8 mouse cellular contexts compared by ENCODE assay signal in the genomic region with DNA sequence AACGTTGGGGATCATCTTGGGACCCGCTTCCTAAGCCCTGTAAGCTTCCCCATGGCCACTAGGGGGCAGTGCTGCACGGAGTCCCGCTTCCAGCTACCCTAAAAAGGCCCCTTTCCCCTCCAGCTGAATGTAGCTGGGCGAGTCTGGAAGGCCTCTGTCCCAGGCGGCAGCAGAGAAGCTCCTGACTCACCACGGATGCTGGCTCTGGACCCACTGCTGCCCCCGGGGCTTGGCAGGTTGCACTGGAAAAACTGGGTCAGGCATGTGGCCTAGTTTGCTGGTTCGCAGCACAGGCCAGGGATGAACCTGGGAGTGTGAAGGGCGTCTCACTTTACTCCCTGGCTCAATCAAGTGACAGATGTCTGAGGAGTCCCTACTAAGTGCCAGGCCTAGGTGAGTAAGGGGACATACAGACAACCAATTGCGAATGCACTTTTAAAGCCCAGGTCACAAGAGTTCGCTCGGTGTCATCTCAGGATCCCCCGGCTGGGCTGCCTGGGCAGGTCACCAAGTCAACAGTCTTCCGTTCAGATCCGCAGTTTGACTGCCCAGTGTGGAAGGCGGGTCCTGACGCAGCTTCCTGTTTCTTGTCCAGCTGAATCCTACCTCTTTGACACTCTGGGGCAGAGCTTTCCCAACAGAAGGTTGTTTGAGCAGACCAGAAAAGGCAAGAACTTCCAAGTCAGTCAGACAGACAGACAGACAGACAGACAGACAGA. TPM values are rescaled to one million over a fixed set of nuclear protein-coding genes. Genes with fewer than 3 reads are reported as not detected.
DNase-seq lines count a peak whose midpoint lies in the region; ATAC-seq and TF ChIP-seq lines count a peak whose summit lies in the region.

No protein-coding gene starts in this region.

- ATAC-seq in embryonic facial prominence, embryonic 12.5 days (ENCODE audit: insufficient number of reproducible peaks, insufficient read depth, low FRiP score, low TSS enrichment), result peak; percentile 76; the same call in 1 of the 2 replicates
- ATAC-seq in kidney, embryonic 14.5 days (ENCODE audit: low FRiP score, low TSS enrichment), result peak; percentile 77
- peak; percentile 85 for ATAC-seq in limb, embryonic 15.5 days (ENCODE audit: insufficient number of reproducible peaks, low FRiP score, low TSS enrichment, low read depth)
- peak; percentile 49 for ATAC-seq in midbrain, postnatal 0 days (ENCODE audit: low FRiP score)

- peak; percentile 98 for DNase-seq in 3T3-L1 (ENCODE audit: low read depth, low spot score)
- peak; percentile 93 for DNase-seq in adrenal gland, postnatal 25 days
- peak; percentile 94 to 95 for DNase-seq in heart, adult 2 months
- peak; percentile 86 for DNase-seq in midbrain, postnatal 0 days (ENCODE audit: low spot score)
- DNase-seq in spleen, postnatal 10 days (ENCODE audit: low spot score in 2 of 2), result peak; percentile 80 to 89

- no peak overlapping the region for H3K4me3 ChIP-seq in embryonic facial prominence, embryonic 12.5 days
- peak overlapping the region; percentile 13; the same call in 1 of the 2 replicates for H3K4me3 ChIP-seq in heart, adult 2 months
- no peak overlapping the region for H3K4me3 ChIP-seq in kidney, embryonic 14.5 days (ENCODE audit: low read length)
- H3K4me3 ChIP-seq in limb, embryonic 15.5 days, result no peak overlapping the region
- H3K4me3 ChIP-seq in midbrain, postnatal 0 days (ENCODE audit: low read depth, low read length), result no peak overlapping the region

- H3K27ac ChIP-seq in embryonic facial prominence, embryonic 12.5 days, result no peak overlapping the region
- H3K27ac ChIP-seq in heart, adult 2 months, result peak overlapping the region; percentile 82
- peak overlapping the region; percentile 77 for H3K27ac ChIP-seq in kidney, embryonic 14.5 days (ENCODE audit: low read depth, low read length)
- H3K27ac ChIP-seq in limb, embryonic 15.5 days, result peak overlapping the region; percentile 84
- H3K27ac ChIP-seq in midbrain, postnatal 0 days (ENCODE audit: low read depth, low read length), result no peak overlapping the region

- H3K79me2 ChIP-seq in heart, adult 2 months (replicated peaks; ENCODE audit: control insufficient read depth, insufficient read depth, low read length), result no peaks in the 10 kb centered on the region

- 0 out of 2 replicates have a peak overlapping the region, but pooled peaks have one; percentile 3 for H3K4me2 ChIP-seq in embryonic facial prominence, embryonic 12.5 days (replicated peaks)
- peak overlapping the region; percentile 21; the same call in 1 of the 2 replicates for H3K4me2 ChIP-seq in kidney, embryonic 14.5 days (replicated peaks; ENCODE audit: low read depth, low read length)
- peak overlapping the region; percentile 34 for H3K4me2 ChIP-seq in limb, embryonic 15.5 days
- no peak overlapping the region for H3K4me2 ChIP-seq in midbrain, postnatal 0 days (ENCODE audit: low read depth, low read length, poor library complexity, severe bottlenecking)

- WGBS in embryonic facial prominence, embryonic 12.5 days, result 35% methylated on average over 18 of the region's 18 CpGs
- 7% methylated on average over 18 of the region's 18 CpGs for WGBS in heart, adult 2 months
- WGBS in kidney, embryonic 14.5 days, result 23% methylated on average over 18 of the region's 18 CpGs
- 30% methylated on average over 18 of the region's 18 CpGs for WGBS in limb, embryonic 15.5 days
- WGBS in midbrain, postnatal 0 days, result 41% methylated on average over 18 of the region's 18 CpGs

- no peaks in the 10 kb centered on the region for H3K36me3 ChIP-seq in embryonic facial prominence, embryonic 12.5 days
- no peaks in the 10 kb centered on the region for H3K36me3 ChIP-seq in heart, adult 2 months (ENCODE audit: control insufficient read depth, insufficient read depth, low read length)
- no peaks in the 10 kb centered on the region for H3K36me3 ChIP-seq in kidney, embryonic 14.5 days (ENCODE audit: control insufficient read depth, insufficient read depth, low read length)
- no peaks in the 10 kb centered on the region for H3K36me3 ChIP-seq in limb, embryonic 15.5 days
- H3K36me3 ChIP-seq in midbrain, postnatal 0 days (ENCODE audit: insufficient read depth, low read length), result no peaks in the 10 kb centered on the region

- peaks cover 10% of the 10 kb centered on the region; the same call in 1 of the 2 replicates for H3K4me1 ChIP-seq in embryonic facial prominence, embryonic 12.5 days
- peaks cover 7% of the 10 kb centered on the region for H3K4me1 ChIP-seq in heart, adult 2 months (ENCODE audit: control insufficient read depth, insufficient read depth, low read length)
- H3K4me1 ChIP-seq in kidney, embryonic 14.5 days (ENCODE audit: control insufficient read depth, insufficient read depth, low read length), result peaks cover 27% of the 10 kb centered on the region
- H3K4me1 ChIP-seq in limb, embryonic 15.5 days, result peaks cover 28% of the 10 kb centered on the region
- H3K4me1 ChIP-seq in midbrain, postnatal 0 days (ENCODE audit: insufficient read depth, low read length), result no peaks in the 10 kb centered on the region

- intact Hi-C loops in heart, adult 2 months (cut with DNase I), result loop anchor here (1.0 to 2.0 kb wide), 4 partner anchors 30 to 174 kb away; a partner anchor contains a TSS

- no peak overlapping the region; the same call in 1 of the 2 replicates for H3K9ac ChIP-seq in embryonic facial prominence, embryonic 12.5 days
- peak overlapping the region; percentile 8; the same call in 1 of the 2 replicates for H3K9ac ChIP-seq in heart, adult 2 months (ENCODE audit: low read depth, low read length)
- peak overlapping the region; percentile 23; the same call in 1 of the 2 replicates for H3K9ac ChIP-seq in kidney, embryonic 14.5 days (ENCODE audit: low read depth, low read length)
- no peak overlapping the region for H3K9ac ChIP-seq in limb, embryonic 15.5 days
- no peak overlapping the region for H3K9ac ChIP-seq in midbrain, postnatal 0 days (replicated peaks; ENCODE audit: low read length, poor library complexity, severe bottlenecking)

- peak; percentile 95; the same call in 1 of the 2 replicates for TF ChIP-seq CTCF in heart, adult 2 months (IDR thresholded peaks at IDR 0.05)
- peak; percentile 89 for TF ChIP-seq CTCF in midbrain, postnatal 0 days (IDR thresholded peaks at IDR 0.05)

- no peaks in the 10 kb centered on the region for H3K9me3 ChIP-seq in embryonic facial prominence, embryonic 12.5 days
- no peaks in the 10 kb centered on the region for H3K9me3 ChIP-seq in kidney, embryonic 14.5 days (ENCODE audit: control insufficient read depth, low read length)
- H3K9me3 ChIP-seq in limb, embryonic 15.5 days, result no peaks in the 10 kb centered on the region
- H3K9me3 ChIP-seq in midbrain, postnatal 0 days (ENCODE audit: low read length), result no peaks in the 10 kb centered on the region

- peak; percentile 94 for TF ChIP-seq EP300 in heart, adult 2 months (IDR thresholded peaks at IDR 0.05; ENCODE audit: insufficient read depth, low read depth, low read length)

- TF ChIP-seq POLR2A in heart, adult 2 months (IDR thresholded peaks at IDR 0.05; ENCODE audit: insufficient read depth, low read depth, low read length), result peak; percentile 33

- H3K27me3 ChIP-seq in embryonic facial prominence, embryonic 12.5 days, result no peaks in the 10 kb centered on the region
- H3K27me3 ChIP-seq in heart, adult 2 months (ENCODE audit: control insufficient read depth, insufficient read depth, low read length), result no peaks in the 10 kb centered on the region
- no peaks in the 10 kb centered on the region for H3K27me3 ChIP-seq in kidney, embryonic 14.5 days (ENCODE audit: control insufficient read depth, insufficient read depth, low read length)
- H3K27me3 ChIP-seq in limb, embryonic 15.5 days, result no peaks in the 10 kb centered on the region
- no peaks in the 10 kb centered on the region for H3K27me3 ChIP-seq in midbrain, postnatal 0 days (ENCODE audit: insufficient read depth, low read length)

RNA-seq across cellular contexts. Expression of a gene that starts 29.8 kb away (rescaled TPM):
- 36.4 and 56.3 TPM in 2 replicates for total RNA-seq in adrenal gland, postnatal 25 days (2021)
- polyA plus RNA-seq in embryonic facial prominence, embryonic 12.5 days (2016; fragmentation: Nextera tagmentation; extraction: Ambion mirVana), result 480 and 498 TPM in 2 replicates
- total RNA-seq in heart, adult 2 months (2021), result 10 to 100 TPM; 11.3 to 16.3 TPM
- 19.0 and 36.4 TPM in 2 replicates for polyA plus RNA-seq in heart, adult 2 months (2012; rRNA removed)
- polyA plus RNA-seq in kidney, embryonic 14.5 days (2014; fragmentation: Nextera tagmentation; extraction: Ambion mirVana), result 241 and 403 TPM in 2 replicates
- 248 and 274 TPM in 2 replicates for polyA plus RNA-seq in limb, embryonic 15.5 days (2015; fragmentation: Nextera tagmentation; extraction: Ambion mirVana)
- 230 and 291 TPM in 2 replicates for total RNA-seq in midbrain, postnatal 0 days (2014; rRNA removed)
- polyA plus RNA-seq in midbrain, postnatal 0 days (2015; fragmentation: Nextera tagmentation; extraction: Ambion mirVana), result 227 and 257 TPM in 2 replicates

Comparison
In these comparisons a context has a peak if more than half of its experiments do, and no peak if none do; other contexts are left out.
1. H3K27ac ChIP-seq: peak in heart, adult 2 months (single experiment), kidney, embryonic 14.5 days (single experiment) and limb, embryonic 15.5 days (single experiment); none in embryonic facial prominence, embryonic 12.5 days (single experiment) and midbrain, postnatal 0 days (single experiment).
2. H3K9ac ChIP-seq: peak in heart, adult 2 months (single experiment) and kidney, embryonic 14.5 days (single experiment); none in embryonic facial prominence, embryonic 12.5 days (single experiment), limb, embryonic 15.5 days (single experiment) and midbrain, postnatal 0 days (single experiment).
3. Peak in every context shown above with its lines, with median percentiles within 50 percentile points of each other: DNase-seq and ATAC-seq.